Mouse (Mus musculus) adrenal gland, postnatal 4 days (tissue): ENCODE measurements at regions not wholly inside any gene's neighbourhood (a gene's known extent, or its start where the extent isn't known, plus 50 kb on each side); places are given as distances from the start of the nearest gene placed in this dataset.

Experiments used
- DNase-seq, 2 experiments: peaks; one replicate each; pipeline ENCODE4 v3.0.0; 2021 to 2022; ENCODE audit warnings: low spot score in 2 of 2, mixed read lengths in 2 of 2

- no peak for DNase-seq
Measured at GRCm38 (mm10) chr12:27283964-27284363, 58.4 kb downstream of the Sox11 start.

- DNase-seq: no peak
Measured at GRCm38 (mm10) chr12:27261965-27262364, 80.4 kb downstream of the Sox11 start.

GRCm38 (mm10) chr12:27254125-27254524 lies 88.2 kb downstream of the Sox11 start:
- no peak for DNase-seq

GRCm38 (mm10) chr12:27251521-27251920 lies 90.9 kb downstream of the Sox11 start:
- DNase-seq: no peak

- no peak for DNase-seq
Measured at GRCm38 (mm10) chr12:27248545-27248855, 93.9 kb downstream of the Sox11 start.

GRCm38 (mm10) chr12:27247756-27248544 lies 94.4 kb downstream of the Sox11 start:
- DNase-seq: no peak

- DNase-seq: no peak
Measured at GRCm38 (mm10) chr12:27235748-27236147, 106.6 kb downstream of the Sox11 start.

- DNase-seq: no peak
Measured at GRCm38 (mm10) chr12:27221541-27221940, 120.8 kb downstream of the Sox11 start.

GRCm38 (mm10) chr12:27201191-27201590 lies 141.2 kb downstream of the Sox11 start:
- no peak for DNase-seq

GRCm38 (mm10) chr12:27194001-27194400 lies 148.4 kb downstream of the Sox11 start:
- DNase-seq: no peak

GRCm38 (mm10) chr12:27191916-27192315 lies 150.5 kb downstream of the Sox11 start:
- DNase-seq: no peak

GRCm38 (mm10) chr12:27187480-27187879 lies 154.9 kb downstream of the Sox11 start:
- DNase-seq: no peak

GRCm38 (mm10) chr12:27182397-27183375 lies 159.7 kb downstream of the Sox11 start:
- no peak for DNase-seq

- no peak for DNase-seq
Measured at GRCm38 (mm10) chr12:27173561-27173960, 168.8 kb downstream of the Sox11 start.

GRCm38 (mm10) chr12:27173151-27173550 lies 169.2 kb downstream of the Sox11 start:
- DNase-seq: no peak

- DNase-seq: no peak
Measured at GRCm38 (mm10) chr12:27171595-27171994, 170.8 kb downstream of the Sox11 start.

GRCm38 (mm10) chr12:27164920-27165504 lies 177.4 kb downstream of the Sox11 start:
- DNase-seq: no peak

GRCm38 (mm10) chr12:27160063-27160686 lies 182.2 kb downstream of the Sox11 start:
- no peak for DNase-seq

GRCm38 (mm10) chr12:27159416-27160062 lies 182.8 kb downstream of the Sox11 start:
- no peak for DNase-seq

GRCm38 (mm10) chr12:27150871-27151853 lies 191.2 kb downstream of the Sox11 start:
- no peak for DNase-seq
